Mouse (Mus musculus) kidney, adult 11 months (tissue): ENCODE measurements around the gene Tmem237.
A peak's percentile ranks its signal among the peaks of the same experiment; 100 is the strongest.

Experiments
- DNase-seq: peaks from one replicate; pipeline ENCODE4 v3.0.0; 2022

Gene Tmem237

GRCm38 (mm10) chr1:59119720-59120457 is at the start of gene Tmem237:
Tmem237 (minus strand) TSS chr1:59120408.
- DNase-seq, result peak; percentile 89

GRCm38 (mm10) chr1:59169586-59169985 is 49.4 kb upstream of the Tmem237 start:
- DNase-seq, result peak; percentile 21

- no peak for DNase-seq
Measured at GRCm38 (mm10) chr1:59168556-59168955, 48.3 kb upstream of the Tmem237 start.

- no peak for DNase-seq
Measured at GRCm38 (mm10) chr1:59167654-59168425, 47.6 kb upstream of the Tmem237 start.

GRCm38 (mm10) chr1:59166232-59166905 is 46.2 kb upstream of the Tmem237 start:
- DNase-seq, result no peak

- DNase-seq, result no peak
Measured at GRCm38 (mm10) chr1:59163918-59164317, 43.7 kb upstream of the Tmem237 start.

- DNase-seq, result no peak
Measured at GRCm38 (mm10) chr1:59163030-59163461, 42.8 kb upstream of the Tmem237 start, which contains the start of gene Mpp4. Mpp4 (minus strand) TSS chr1:59163389.

GRCm38 (mm10) chr1:59162309-59163024 is 42.3 kb upstream of the Tmem237 start:
- no peak for DNase-seq

- no peak for DNase-seq
Measured at GRCm38 (mm10) chr1:59161396-59161795, 41.2 kb upstream of the Tmem237 start.

- DNase-seq, result peak; percentile 45
Measured at GRCm38 (mm10) chr1:59160871-59161270, 40.7 kb upstream of the Tmem237 start.

GRCm38 (mm10) chr1:59159136-59159535 is 38.9 kb upstream of the Tmem237 start:
- no peak for DNase-seq

- no peak for DNase-seq
Measured at GRCm38 (mm10) chr1:59158498-59158897, 38.3 kb upstream of the Tmem237 start.

- DNase-seq, result peak; percentile 82
Measured at GRCm38 (mm10) chr1:59157846-59158245, 37.6 kb upstream of the Tmem237 start.

GRCm38 (mm10) chr1:59152346-59152745 is 32.1 kb upstream of the Tmem237 start:
- DNase-seq, result no peak

- no peak for DNase-seq
Measured at GRCm38 (mm10) chr1:59150542-59150941, 30.3 kb upstream of the Tmem237 start.

GRCm38 (mm10) chr1:59144543-59144942 is 24.3 kb upstream of the Tmem237 start:
- no peak for DNase-seq

GRCm38 (mm10) chr1:59142809-59143208 is 22.6 kb upstream of the Tmem237 start:
- peak; percentile 48 for DNase-seq

GRCm38 (mm10) chr1:59134419-59134818 is 14.2 kb upstream of the Tmem237 start:
- no peak for DNase-seq

- DNase-seq, result no peak
Measured at GRCm38 (mm10) chr1:59128879-59129278, 8.7 kb upstream of the Tmem237 start.

GRCm38 (mm10) chr1:59125558-59125957 is 5.3 kb upstream of the Tmem237 start:
- DNase-seq, result no peak

GRCm38 (mm10) chr1:59110524-59110923 is 9.7 kb downstream of the Tmem237 start:
- DNase-seq, result peak; percentile 47

GRCm38 (mm10) chr1:59102071-59102470 is 18.1 kb downstream of the Tmem237 start:
- DNase-seq, result peak; percentile 57

GRCm38 (mm10) chr1:59101020-59101419 is 19.2 kb downstream of the Tmem237 start:
- DNase-seq, result no peak
